Mouse (Mus musculus) embryo, embryonic 10.5 days (tissue): Measurements from ENCODE around the gene Serpinb12.
A peak's percentile ranks its signal among the peaks of the same experiment; 100 is the strongest.
"Not testable (repeated sequence)": the region's sequence is repeated elsewhere in the genome, so short reads cannot be mapped to it uniquely, and the experiment has no call there.

Experiments used
- DNase-seq: peaks from one replicate; pipeline ENCODE4 v3.0.0-alpha.2; 2015; ENCODE audit warnings: low spot score

Serpinb12 gene

DNA sequence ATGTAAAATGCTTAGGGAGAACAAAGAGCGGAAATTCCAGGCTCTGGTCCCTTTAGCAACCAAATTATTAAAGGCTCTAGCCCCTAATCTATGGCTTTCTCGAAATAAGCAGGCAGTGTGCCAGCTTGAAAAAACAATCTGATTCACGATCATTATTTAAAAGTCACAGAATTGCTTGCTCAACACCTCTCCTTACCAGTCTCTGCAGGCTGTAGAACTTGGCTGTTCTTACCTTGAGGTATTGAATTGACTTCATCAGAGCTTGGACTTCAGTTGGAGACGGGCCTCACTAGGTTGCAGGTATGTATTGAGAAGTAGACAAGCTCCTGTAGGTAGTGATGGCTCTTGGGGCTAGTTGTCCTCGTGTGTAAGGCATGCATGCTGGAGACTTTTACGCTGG lies at the start of gene Serpinb12:
TSS of gene Serpinb12 (plus strand) at position 185 of the 400 bp plus-strand sequence.
- no peak for DNase-seq

DNA sequence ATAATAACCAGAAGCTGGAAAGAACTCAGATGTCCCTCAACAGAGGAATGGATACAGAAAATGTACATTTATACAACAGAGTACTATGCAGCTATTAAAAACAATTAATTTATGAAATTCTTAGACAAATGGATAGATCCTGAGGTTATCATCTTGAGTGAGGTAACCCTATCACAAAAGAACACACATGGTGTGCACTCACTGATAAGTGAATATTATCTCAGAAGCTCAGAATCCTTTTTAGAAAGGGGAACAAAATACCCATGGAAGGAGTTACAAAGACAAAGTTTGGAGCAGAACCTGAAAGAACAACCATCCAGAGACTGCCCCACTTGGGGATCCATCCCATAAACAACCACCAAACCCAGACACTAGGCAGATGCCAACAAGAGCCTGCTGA lies 39.1 kb upstream of the Serpinb12 start:
- not testable (repeated sequence) for DNase-seq

DNA sequence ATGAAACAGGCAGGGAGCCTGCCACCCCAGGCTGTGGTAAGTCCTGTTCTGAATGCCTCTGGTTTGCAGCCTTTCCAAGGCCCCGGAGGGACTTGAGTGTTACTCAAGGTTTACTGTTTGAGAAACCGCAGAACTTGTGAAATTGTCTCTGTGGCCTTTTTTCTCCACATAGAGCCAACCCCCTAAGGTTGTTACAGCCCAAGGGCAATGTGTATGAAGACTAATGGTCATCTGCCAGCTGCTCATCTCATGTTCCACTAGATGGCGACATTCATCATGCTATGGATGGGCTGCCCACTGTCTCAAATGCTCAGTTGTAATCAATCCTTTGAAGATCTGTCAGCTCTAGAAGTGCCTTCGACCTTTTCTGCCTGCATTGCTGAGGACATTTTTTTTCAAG lies 32.8 kb upstream of the Serpinb12 start:
- DNase-seq: peak; percentile 68

- DNase-seq: no peak
These were observed 2.3 kb upstream of the Serpinb12 start for GRCm38 (mm10) chr1:106931954-106932353.

DNA sequence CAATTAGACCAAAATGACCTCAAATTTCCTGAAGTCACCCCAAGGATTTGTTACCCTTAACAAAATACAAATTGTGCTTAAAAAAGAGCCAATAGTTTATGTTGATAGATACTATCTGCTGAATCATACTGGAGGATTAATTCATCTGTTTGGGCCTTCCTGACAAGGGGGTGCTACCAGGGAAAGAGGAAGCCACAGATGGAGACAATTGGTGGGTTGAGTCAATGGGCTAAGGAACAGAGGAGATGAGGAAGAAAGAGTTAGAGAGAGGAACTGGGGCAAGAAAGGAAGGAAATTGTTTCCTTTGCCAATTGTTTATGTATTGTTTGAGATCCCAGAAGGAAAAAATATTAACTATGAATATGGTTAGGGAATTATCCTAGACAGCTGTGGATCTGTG lies 591 bp upstream of the Serpinb12 start:
- no peak for DNase-seq

GRCm38 (mm10) chr1:106947217-106947616 lies 13.0 kb downstream of the Serpinb12 start:
- DNase-seq: no peak

GRCm38 (mm10) chr1:106959981-106960380 lies 25.7 kb downstream of the Serpinb12 start:
- DNase-seq: no peak

GRCm38 (mm10) chr1:106961023-106961422 lies 26.8 kb downstream of the Serpinb12 start:
- no peak for DNase-seq

DNA sequence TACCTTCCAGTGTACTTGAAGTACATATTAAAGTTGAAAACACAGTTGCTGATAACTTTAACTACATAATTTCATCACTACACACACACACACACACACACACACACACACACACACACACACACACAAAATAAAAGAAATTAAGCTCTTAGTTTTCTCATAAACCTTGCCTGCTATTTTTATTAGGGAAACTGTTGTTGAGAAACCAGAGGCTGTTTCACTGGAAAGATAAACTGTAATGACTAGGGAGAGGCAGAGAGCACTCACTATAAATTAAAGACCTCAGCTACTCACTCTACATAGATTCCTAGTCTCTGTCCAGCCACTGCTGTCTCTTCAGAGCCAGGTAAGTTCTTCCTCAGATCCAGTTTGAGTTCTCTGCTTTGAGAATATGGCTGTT lies 46.4 kb downstream of the Serpinb12 start, which contains the start of gene Serpinb13:
TSS of gene Serpinb13 (plus strand) at position 301 of the 400 bp plus-strand sequence.
- no peak for DNase-seq

DNA sequence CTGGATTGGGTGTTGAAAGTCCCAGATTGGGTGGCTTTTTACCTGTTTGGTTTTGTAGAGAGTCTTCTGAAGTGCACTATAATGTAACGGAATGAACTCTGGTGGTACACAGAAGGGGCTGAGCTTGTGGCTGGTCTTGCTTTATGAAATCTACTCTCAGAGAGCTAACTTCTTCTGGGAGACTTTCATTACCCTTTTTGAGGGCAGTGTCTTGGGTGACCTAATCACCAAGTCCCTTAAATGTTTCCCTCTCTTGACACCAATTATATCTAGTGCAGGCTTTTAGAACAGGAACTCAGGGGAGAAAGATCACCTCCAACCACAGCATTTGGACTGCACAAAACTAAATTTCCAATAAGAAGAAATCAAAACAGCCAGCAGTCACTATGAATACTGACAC lies 48.8 kb downstream of the Serpinb12 start:
- no peak for DNase-seq

DNA sequence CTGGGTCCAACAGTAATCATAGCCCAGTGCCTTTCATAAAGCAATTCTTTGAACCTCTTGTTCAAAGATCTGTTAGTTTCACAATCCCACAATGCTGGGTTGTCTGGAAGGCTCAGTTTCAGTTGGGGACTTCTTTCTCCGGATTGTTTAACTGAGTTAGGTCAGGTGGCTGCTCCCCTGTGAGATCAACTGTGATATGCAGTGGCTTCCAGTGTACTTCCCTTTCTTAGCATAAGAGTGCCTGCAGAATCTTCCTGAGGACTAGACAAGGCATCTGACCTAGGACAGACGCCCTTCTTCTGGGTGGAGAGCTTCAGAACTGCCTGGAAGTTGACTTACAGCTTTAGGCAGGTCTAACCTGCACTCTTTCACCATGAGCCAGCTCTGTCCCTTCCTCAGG lies 49.6 kb downstream of the Serpinb12 start:
- no peak for DNase-seq

GRCm38 (mm10) chr1:107000424-107000823 lies 66.2 kb downstream of the Serpinb12 start:
- no peak for DNase-seq

- DNase-seq: no peak
These were observed 67.5 kb downstream of the Serpinb12 start for GRCm38 (mm10) chr1:107001754-107002153.

- DNase-seq: no peak
These were observed 72.1 kb downstream of the Serpinb12 start for GRCm38 (mm10) chr1:107006316-107006715.
